Mouse (Mus musculus) erythroblast, embryonic 14.5 days (primary cell): ENCODE measurements around the gene Dapl1. TPM values are rescaled to one million over a fixed set of nuclear protein-coding genes. Genes with fewer than 3 reads are reported as not detected.

Source experiments
- H3K27me3 ChIP-seq: 2 replicates; pipeline ENCODE4 v1.6.1; 2012; ENCODE audit warnings: inconsistent platforms; ENCODE audit not compliant: control insufficient read depth
- H3K36me3 ChIP-seq: 2 replicates; pipeline ENCODE4 v1.6.1; 2012; ENCODE audit warnings: mild to moderate bottlenecking, inconsistent platforms; ENCODE audit not compliant: control insufficient read depth
- H3K4me1 ChIP-seq: 2 replicates; pipeline ENCODE4 v1.6.1; 2012; ENCODE audit warnings: inconsistent platforms; ENCODE audit not compliant: control insufficient read depth
- H3K4me3 ChIP-seq: replicated peaks from 2 replicates; pipeline ENCODE3; 2012; ENCODE audit warnings: moderate library complexity, mild to moderate bottlenecking, inconsistent platforms
- H3K9me3 ChIP-seq: 2 replicates; pipeline ENCODE4 v1.6.1; 2012; ENCODE audit warnings: low read length, inconsistent platforms, mixed read lengths; ENCODE audit not compliant: control insufficient read depth
- GATA1 ChIP-seq: IDR thresholded peaks from 2 replicates; pipeline ENCODE4 v1.6.1; 2012; ENCODE audit warnings: low read length, inconsistent platforms, mixed read lengths
- TAL1 ChIP-seq: IDR thresholded peaks from 3 replicates; pipeline ENCODE4 v1.6.1; 2012; ENCODE audit warnings: low read length, inconsistent platforms, mixed read lengths
- polyA plus RNA-seq: library from polyadenylated mRNA; stranded (reverse); fragments of >175 nt; gene quantifications from 2 replicates; pipeline ENCODE4 v1.2.3, GENCODE M21; 2012

Gene Dapl1
- polyA plus RNA-seq, 1 experiment, result not detected

GRCm38 (mm10) chr2:59467976-59468375 is 16.5 kb upstream of the Dapl1 start:
- no peaks in the 10 kb centered on the region for H3K27me3 ChIP-seq
- no peaks in the 10 kb centered on the region for H3K9me3 ChIP-seq
- TF ChIP-seq TAL1, result no peak
- TF ChIP-seq GATA1, result no peak
- H3K4me3 ChIP-seq, result no peak overlapping the region
- H3K4me1 ChIP-seq, result no peaks in the 10 kb centered on the region
- H3K36me3 ChIP-seq, result no peaks in the 10 kb centered on the region

GRCm38 (mm10) chr2:59469590-59470245 is 14.7 kb upstream of the Dapl1 start:
- TF ChIP-seq GATA1, result no peak
- TF ChIP-seq TAL1, result no peak
- Histone ChIP-seq H3K27me3 (no peaks in the 10 kb centered on the region), H3K4me1 (no peaks in the 10 kb centered on the region), H3K9me3 (no peaks in the 10 kb centered on the region), H3K4me3 (no peak overlapping the region), H3K36me3 (no peaks in the 10 kb centered on the region)

- H3K9me3 ChIP-seq, result no peaks in the 10 kb centered on the region
- H3K4me1 ChIP-seq, result no peaks in the 10 kb centered on the region
- TF ChIP-seq GATA1, result no peak
- no peak for TF ChIP-seq TAL1
- no peaks in the 10 kb centered on the region for H3K36me3 ChIP-seq
- H3K27me3 ChIP-seq, result no peaks in the 10 kb centered on the region
- H3K4me3 ChIP-seq, result no peak overlapping the region
Measured at GRCm38 (mm10) chr2:59470326-59471031, 14.0 kb upstream of the Dapl1 start.

GRCm38 (mm10) chr2:59471051-59471948 is 13.2 kb upstream of the Dapl1 start:
- H3K36me3 ChIP-seq, result no peaks in the 10 kb centered on the region
- H3K27me3 ChIP-seq, result no peaks in the 10 kb centered on the region
- H3K4me3 ChIP-seq, result no peak overlapping the region
- TF ChIP-seq GATA1 (no peak), TAL1 (no peak)
- no peaks in the 10 kb centered on the region for H3K9me3 ChIP-seq
- no peaks in the 10 kb centered on the region for H3K4me1 ChIP-seq

GRCm38 (mm10) chr2:59474336-59474735 is 10.1 kb upstream of the Dapl1 start:
- Histone ChIP-seq H3K27me3 (no peaks in the 10 kb centered on the region), H3K36me3 (no peaks in the 10 kb centered on the region), H3K4me1 (no peaks in the 10 kb centered on the region), H3K9me3 (no peaks in the 10 kb centered on the region), H3K4me3 (no peak overlapping the region)
- TF ChIP-seq TAL1 (no peak), GATA1 (no peak)

GRCm38 (mm10) chr2:59485080-59485479 is 627 bp downstream of the Dapl1 start:
- H3K4me3 ChIP-seq, result no peak overlapping the region
- no peaks in the 10 kb centered on the region for H3K4me1 ChIP-seq
- TF ChIP-seq GATA1 (no peak), TAL1 (no peak)
- H3K36me3 ChIP-seq, result no peaks in the 10 kb centered on the region
- H3K9me3 ChIP-seq, result no peaks in the 10 kb centered on the region
- H3K27me3 ChIP-seq, result no peaks in the 10 kb centered on the region

- H3K36me3 ChIP-seq, result no peaks in the 10 kb centered on the region
- H3K4me1 ChIP-seq, result no peaks in the 10 kb centered on the region
- TF ChIP-seq GATA1, result no peak
- no peak for TF ChIP-seq TAL1
Measured at GRCm38 (mm10) chr2:59485657-59486056, 1.2 kb downstream of the Dapl1 start.

GRCm38 (mm10) chr2:59486196-59486845 is 1.9 kb downstream of the Dapl1 start:
- Histone ChIP-seq H3K4me1 (no peaks in the 10 kb centered on the region), H3K27me3 (no peaks in the 10 kb centered on the region), H3K9me3 (no peaks in the 10 kb centered on the region), H3K4me3 (no peak overlapping the region), H3K36me3 (no peaks in the 10 kb centered on the region)
- TF ChIP-seq TAL1, result no peak
- no peak for TF ChIP-seq GATA1

More at GRCm38 (mm10) chr2:59485657-59486056, 1.2 kb downstream of the Dapl1 start:
- Histone ChIP-seq H3K4me3 (no peak overlapping the region), H3K9me3 (no peaks in the 10 kb centered on the region), H3K27me3 (no peaks in the 10 kb centered on the region)
